In the genomic region with DNA sequence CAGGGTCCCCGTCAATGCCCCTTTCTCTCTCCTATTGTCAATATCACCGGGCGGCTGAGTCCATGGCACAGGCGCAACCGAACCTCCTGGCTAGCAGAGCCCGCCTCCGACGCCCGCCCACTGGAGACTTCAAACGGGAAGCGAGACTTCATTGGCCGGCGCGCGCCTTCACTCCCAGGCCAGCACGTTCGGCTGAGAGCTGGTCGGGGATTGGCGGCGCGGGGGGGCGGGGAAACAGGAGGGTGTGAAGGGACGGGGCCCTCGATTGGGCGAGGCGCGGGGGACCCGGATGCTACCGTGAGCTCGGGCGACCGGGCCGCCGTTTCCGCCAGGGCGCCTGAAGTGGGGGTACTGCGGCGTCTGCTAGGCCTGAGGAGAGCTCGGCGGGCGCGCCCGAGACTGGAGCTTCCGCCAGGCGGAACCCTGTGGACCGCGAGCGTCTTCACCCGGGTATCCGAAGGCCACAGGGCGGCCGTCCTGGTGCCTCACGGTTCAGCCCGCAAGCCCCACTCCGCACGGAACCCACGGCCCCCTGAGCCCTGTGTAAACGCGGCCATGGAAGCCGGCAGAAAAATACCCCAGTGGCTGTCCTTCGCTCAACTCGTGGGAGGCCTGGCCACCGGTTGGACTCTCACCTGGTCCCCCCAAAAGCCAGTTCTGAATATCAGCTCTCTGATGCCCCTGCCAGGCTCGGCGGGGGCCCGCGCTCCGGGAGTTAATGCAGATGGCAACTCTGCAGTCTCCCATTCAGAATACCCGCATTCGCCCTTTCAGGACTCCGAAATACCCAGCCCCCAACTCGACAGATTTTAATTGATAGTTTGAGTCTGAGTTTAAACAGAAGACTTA, we compare ENCODE assay signal across 8 mouse cellular contexts. TPM values are rescaled to one million over a fixed set of nuclear protein-coding genes. Genes with fewer than 3 reads are reported as not detected.
DNase-seq lines count a peak whose midpoint lies in the region; ATAC-seq and TF ChIP-seq lines count a peak whose summit lies in the region.

Gene Ppp2r5e (minus strand): TSS at position 92 of the 849 bp plus-strand sequence.

- H3K36me3 ChIP-seq in heart, embryonic 12.5 days: peaks cover 14% of the 10 kb centered on the region
- H3K36me3 ChIP-seq in kidney, postnatal 0 days (ENCODE audit: insufficient read depth, low read length): peaks cover 10% of the 10 kb centered on the region; the same call in 1 of the 2 replicates
- peaks cover 6% of the 10 kb centered on the region for H3K36me3 ChIP-seq in liver, embryonic 11.5 days (ENCODE audit: control insufficient read depth, insufficient read depth, low read length)
- H3K36me3 ChIP-seq in stomach, embryonic 14.5 days (ENCODE audit: control insufficient read depth, insufficient read depth, low read length): peaks cover 11% of the 10 kb centered on the region

- under 1% methylated on average over 71 of the region's 72 CpGs for WGBS in heart, embryonic 12.5 days
- WGBS in kidney, postnatal 0 days: under 1% methylated on average over 70 of the region's 72 CpGs
- WGBS in liver, embryonic 11.5 days: under 1% methylated on average over 71 of the region's 72 CpGs
- under 1% methylated on average over 67 of the region's 72 CpGs for WGBS in stomach, embryonic 14.5 days

- no peaks in the 10 kb centered on the region for H3K9me3 ChIP-seq in heart, embryonic 12.5 days (replicated peaks)
- H3K9me3 ChIP-seq in kidney, postnatal 0 days (replicated peaks; ENCODE audit: low read length): no peaks in the 10 kb centered on the region
- no peaks in the 10 kb centered on the region for H3K9me3 ChIP-seq in liver, embryonic 11.5 days (ENCODE audit: control insufficient read depth, low read length)
- no peaks in the 10 kb centered on the region for H3K9me3 ChIP-seq in stomach, embryonic 14.5 days (ENCODE audit: control insufficient read depth, low read depth, low read length)

- H3K9ac ChIP-seq in heart, embryonic 12.5 days: peak within 1 kb of the TSS; percentile 96
- H3K9ac ChIP-seq in kidney, postnatal 0 days (ENCODE audit: low read depth, low read length): peak within 1 kb of the TSS; percentile 96
- peak within 1 kb of the TSS; percentile 97 for H3K9ac ChIP-seq in liver, embryonic 11.5 days (ENCODE audit: low read depth, low read length)
- peak within 1 kb of the TSS; percentile 96 for H3K9ac ChIP-seq in stomach, embryonic 14.5 days (replicated peaks; ENCODE audit: low read depth, low read length)

- H3K4me1 ChIP-seq in heart, embryonic 12.5 days (replicated peaks): peaks cover 9% of the 10 kb centered on the region
- H3K4me1 ChIP-seq in kidney, postnatal 0 days (replicated peaks; ENCODE audit: insufficient read depth, low read length): peaks cover 3% of the 10 kb centered on the region; the same call in 1 of the 2 replicates
- H3K4me1 ChIP-seq in liver, embryonic 11.5 days (replicated peaks; ENCODE audit: control insufficient read depth, insufficient read depth, low read length): peaks cover 14% of the 10 kb centered on the region
- peaks cover 6% of the 10 kb centered on the region; the same call in 1 of the 2 replicates for H3K4me1 ChIP-seq in stomach, embryonic 14.5 days (ENCODE audit: control insufficient read depth, insufficient read depth, low read length)

- no peaks in the 10 kb centered on the region for H3K27me3 ChIP-seq in heart, embryonic 12.5 days (replicated peaks)
- H3K27me3 ChIP-seq in kidney, postnatal 0 days (ENCODE audit: insufficient read depth, low read length): no peaks in the 10 kb centered on the region
- H3K27me3 ChIP-seq in liver, embryonic 11.5 days (replicated peaks; ENCODE audit: control insufficient read depth, insufficient read depth, low read length): no peaks in the 10 kb centered on the region
- H3K27me3 ChIP-seq in stomach, embryonic 14.5 days (ENCODE audit: control insufficient read depth, insufficient read depth, low read length): no peaks in the 10 kb centered on the region

- peak within 1 kb of the TSS; percentile 93 for H3K4me3 ChIP-seq in heart, embryonic 12.5 days
- H3K4me3 ChIP-seq in kidney, postnatal 0 days (replicated peaks; ENCODE audit: low read depth, low read length): peak within 1 kb of the TSS; percentile 99
- H3K4me3 ChIP-seq in liver, embryonic 11.5 days (ENCODE audit: low read depth, low read length): peak within 1 kb of the TSS; percentile 100
- peak within 1 kb of the TSS; percentile 100 for H3K4me3 ChIP-seq in stomach, embryonic 14.5 days (ENCODE audit: low read depth, low read length)

- peak; percentile 96 for ATAC-seq in erythroid progenitor cell, adult 5-6 weeks (replicated peaks; ENCODE audit: low FRiP score, poor library complexity, severe bottlenecking)
- peak; percentile 100 for ATAC-seq in heart, embryonic 12.5 days (ENCODE audit: insufficient number of reproducible peaks, low FRiP score)
- ATAC-seq in kidney, postnatal 0 days (replicated peaks; ENCODE audit: low FRiP score, low read depth): peak; percentile 100
- ATAC-seq in liver, embryonic 11.5 days (replicated peaks; ENCODE audit: low FRiP score): peak; percentile 98
- ATAC-seq in stomach, embryonic 14.5 days (ENCODE audit: insufficient number of reproducible peaks, insufficient read depth, low FRiP score, low read depth): peak; percentile 98

- H3K27ac ChIP-seq in heart, embryonic 12.5 days (ENCODE audit: poor library complexity, severe bottlenecking): peak within 1 kb of the TSS; percentile 97
- H3K27ac ChIP-seq in kidney, postnatal 0 days: peak within 1 kb of the TSS; percentile 98
- H3K27ac ChIP-seq in liver, embryonic 11.5 days (ENCODE audit: low read depth, low read length): peak within 1 kb of the TSS; percentile 95
- H3K27ac ChIP-seq in stomach, embryonic 14.5 days (ENCODE audit: low read length): peak within 1 kb of the TSS; percentile 98

- no peak for TF ChIP-seq CTCF in kidney, postnatal 0 days (IDR thresholded peaks at IDR 0.05; ENCODE audit: low read depth)

- peak within 1 kb of the TSS; percentile 82 for H3K4me2 ChIP-seq in heart, embryonic 12.5 days
- H3K4me2 ChIP-seq in kidney, postnatal 0 days (ENCODE audit: low read length): peak within 1 kb of the TSS; percentile 87
- peak within 1 kb of the TSS; percentile 96 for H3K4me2 ChIP-seq in liver, embryonic 11.5 days
- peak within 1 kb of the TSS; percentile 84 for H3K4me2 ChIP-seq in stomach, embryonic 14.5 days (replicated peaks; ENCODE audit: low read depth, low read length)

- peak; percentile 99 for DNase-seq in CD4-positive helper T cell, adult 2 months (ENCODE audit: low read depth, low spot score)
- peak; percentile 98 for DNase-seq in brain, embryonic 18.5 days (ENCODE audit: low read depth, low spot score)
- peak; percentile 99 for DNase-seq in kidney, postnatal 0 days (ENCODE audit: low spot score)
- DNase-seq in liver, embryonic 11.5 days (ENCODE audit: low spot score): peak; percentile 100
- peak; percentile 98 for DNase-seq in naive thymus-derived CD4-positive, alpha-beta T cell, adult 2 months (ENCODE audit: low read depth)

RNA-seq across cellular contexts. Expression of gene Ppp2r5e, which starts in this region (rescaled TPM):
- total RNA-seq in erythroid progenitor cell, adult 5-6 weeks (2015; ENCODE audit: low replicate concordance): 41.8 and 61.2 TPM in 2 replicates
- total RNA-seq in erythroid progenitor cell, adult 5-6 weeks (2017; ENCODE audit: low replicate concordance): 28.3 and 29.1 TPM in 2 replicates
- 12.1 and 12.7 TPM in 2 replicates for polyA plus RNA-seq in heart, embryonic 12.5 days (2016; fragmentation: Nextera tagmentation; extraction: Ambion mirVana)
- 12.7 and 16.0 TPM in 2 replicates for polyA plus RNA-seq in kidney, postnatal 0 days (2015; fragmentation: Nextera tagmentation; extraction: Ambion mirVana)
- 10.0 and 10.7 TPM in 2 replicates for polyA plus RNA-seq in liver, embryonic 11.5 days (2014; fragmentation: Nextera tagmentation; extraction: Ambion mirVana)
- 17.2 and 17.5 TPM in 2 replicates for polyA plus RNA-seq in stomach, embryonic 14.5 days (2014; fragmentation: Nextera tagmentation; extraction: Ambion mirVana)

Comparison
In these comparisons a context has a peak if more than half of its experiments do, and no peak if none do; other contexts are left out.
1. Peak in every context shown above with its lines: DNase-seq, ATAC-seq, H3K4me3 ChIP-seq and H3K27ac ChIP-seq.